ENCODE assay signal across 9 mouse cellular contexts in the genomic region with DNA sequence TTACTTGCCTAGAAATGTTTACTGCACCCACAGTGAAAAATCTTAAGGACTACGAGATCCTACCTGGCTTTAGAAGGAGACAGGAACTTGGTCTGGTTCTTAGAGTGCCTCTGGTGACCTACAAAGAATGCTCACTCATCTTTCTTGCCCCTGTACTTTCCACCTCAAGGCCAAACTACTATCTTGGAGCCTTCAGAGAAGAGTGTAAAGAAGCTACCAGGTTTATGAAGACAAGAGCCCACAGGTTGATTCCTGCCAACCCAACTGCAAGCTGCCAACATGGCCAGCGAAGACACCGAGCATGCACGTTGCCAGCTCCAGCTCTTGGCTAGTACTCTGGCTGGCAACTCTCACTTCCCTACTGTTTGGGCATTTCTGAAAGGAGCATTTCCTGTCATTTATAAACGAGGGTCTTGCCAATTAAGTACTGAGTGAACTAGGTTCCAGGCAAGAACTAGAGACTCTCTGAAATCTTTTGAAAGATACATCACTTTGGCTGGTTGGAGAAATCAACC. TPM values are rescaled to one million over a fixed set of nuclear protein-coding genes. Genes with fewer than 3 reads are reported as not detected.
DNase-seq lines count a peak whose midpoint lies in the region; ATAC-seq and TF ChIP-seq lines count a peak whose summit lies in the region.
"Had no signal": no experiment of that assay in that cellular context is flagged by ENCODE, and none has a peak within 500 bp of the region (broad histone marks: within the 10 kb centered on the region; RNA-seq: fewer than 3 reads in every experiment).

No protein-coding gene starts in this region.

- H3K27me3 ChIP-seq in forebrain, embryonic 14.5 days (replicated peaks; ENCODE audit: control insufficient read depth, insufficient read depth, low read length) = no peaks in the 10 kb centered on the region
- H3K27me3 ChIP-seq in forebrain, embryonic 16.5 days (replicated peaks; ENCODE audit: control insufficient read depth, insufficient read depth, low read length) = no peaks in the 10 kb centered on the region
- no peaks in the 10 kb centered on the region for H3K27me3 ChIP-seq in midbrain, embryonic 14.5 days (ENCODE audit: control insufficient read depth, insufficient read depth, low read length)
- no peaks in the 10 kb centered on the region for H3K27me3 ChIP-seq in midbrain, embryonic 11.5 days (ENCODE audit: control insufficient read depth, insufficient read depth, low read length)
- no peaks in the 10 kb centered on the region for H3K27me3 ChIP-seq in heart, embryonic 13.5 days (replicated peaks)
- H3K27me3 ChIP-seq in small intestine, adult 2 months (ENCODE audit: control insufficient read depth, insufficient read depth, low read length) = no peaks in the 10 kb centered on the region
- H3K27me3 ChIP-seq: CH12.LX had no signal

- DNase-seq in forebrain, embryonic 14.5 days (ENCODE audit: low spot score) = peak; percentile 51
- no peak for DNase-seq in midbrain, embryonic 14.5 days
- no peak for DNase-seq in midbrain, embryonic 11.5 days (ENCODE audit: low spot score, missing footprints)
- DNase-seq in frontal cortex, postnatal 36 days (ENCODE audit: low spot score in 2 of 2) = no peak
- DNase-seq in frontal cortex, postnatal 25 days (ENCODE audit: low spot score in 2 of 2) = no peak

- no peak overlapping the region for H3K9ac ChIP-seq in forebrain, embryonic 14.5 days (ENCODE audit: low read length)
- H3K9ac ChIP-seq in forebrain, embryonic 16.5 days (replicated peaks; ENCODE audit: low read depth, low read length) = no peak overlapping the region
- H3K9ac ChIP-seq in midbrain, embryonic 14.5 days (replicated peaks; ENCODE audit: low read length) = no peak overlapping the region
- H3K9ac ChIP-seq in midbrain, embryonic 11.5 days (ENCODE audit: low read length) = no peak overlapping the region
- H3K9ac ChIP-seq in heart, embryonic 13.5 days = 0 out of 2 replicates have a peak overlapping the region, but pooled peaks have one; percentile 10

- WGBS in forebrain, embryonic 14.5 days = 47% methylated on average over 5 of the region's 5 CpGs
- 43% methylated on average over 5 of the region's 5 CpGs for WGBS in forebrain, embryonic 16.5 days
- WGBS in midbrain, embryonic 14.5 days = 85% methylated on average over 5 of the region's 5 CpGs
- WGBS in midbrain, embryonic 11.5 days = 92% methylated on average over 5 of the region's 5 CpGs
- WGBS in heart, embryonic 13.5 days = 73% methylated on average over 5 of the region's 5 CpGs
- WGBS in small intestine, adult 2 months = 54% methylated on average over 5 of the region's 5 CpGs

- no peaks in the 10 kb centered on the region for H3K9me3 ChIP-seq in forebrain, embryonic 14.5 days (replicated peaks; ENCODE audit: control insufficient read depth, low read length)
- no peaks in the 10 kb centered on the region for H3K9me3 ChIP-seq in forebrain, embryonic 16.5 days (ENCODE audit: control insufficient read depth, low read length)
- H3K9me3 ChIP-seq in midbrain, embryonic 14.5 days (ENCODE audit: control insufficient read depth, low read length) = no peaks in the 10 kb centered on the region
- H3K9me3 ChIP-seq in midbrain, embryonic 11.5 days (ENCODE audit: control insufficient read depth, low read length) = no peaks in the 10 kb centered on the region
- H3K9me3 ChIP-seq in heart, embryonic 13.5 days = no peaks in the 10 kb centered on the region

- peaks cover 16% of the 10 kb centered on the region for H3K4me1 ChIP-seq in forebrain, embryonic 14.5 days (ENCODE audit: control insufficient read depth, insufficient read depth, low read length)
- H3K4me1 ChIP-seq in forebrain, embryonic 16.5 days (replicated peaks; ENCODE audit: control insufficient read depth, insufficient read depth, low read length) = peaks cover 22% of the 10 kb centered on the region
- no peaks in the 10 kb centered on the region for H3K4me1 ChIP-seq in midbrain, embryonic 14.5 days (ENCODE audit: control insufficient read depth, insufficient read depth, low read length)
- H3K4me1 ChIP-seq in midbrain, embryonic 11.5 days (ENCODE audit: control insufficient read depth, insufficient read depth, low read length) = no peaks in the 10 kb centered on the region
- peaks cover 68% of the 10 kb centered on the region for H3K4me1 ChIP-seq in heart, embryonic 13.5 days
- peaks cover 7% of the 10 kb centered on the region; the same call in 1 of the 2 replicates for H3K4me1 ChIP-seq in small intestine, adult 2 months (ENCODE audit: control insufficient read depth, insufficient read depth, insufficient read length, low read length)

- TF ChIP-seq POLR2A in small intestine, adult 2 months (IDR thresholded peaks at IDR 0.05; ENCODE audit: low read depth, low read length) = no peak

- no peak overlapping the region for H3K4me3 ChIP-seq in forebrain, embryonic 14.5 days (ENCODE audit: low read depth, low read length)
- H3K4me3 ChIP-seq in forebrain, embryonic 16.5 days (replicated peaks; ENCODE audit: low read length) = no peak overlapping the region
- H3K4me3 ChIP-seq in midbrain, embryonic 14.5 days (replicated peaks; ENCODE audit: low read depth, low read length) = no peak overlapping the region
- no peak overlapping the region for H3K4me3 ChIP-seq in midbrain, embryonic 11.5 days (ENCODE audit: low read depth, low read length)
- no peak overlapping the region for H3K4me3 ChIP-seq in heart, embryonic 13.5 days
- H3K4me3 ChIP-seq in small intestine, adult 2 months (ENCODE audit: low read depth, low read length) = no peak overlapping the region

- H3K27ac ChIP-seq in forebrain, embryonic 14.5 days (ENCODE audit: low read depth, low read length) = no peak overlapping the region
- no peak overlapping the region; the same call in 1 of the 2 replicates for H3K27ac ChIP-seq in forebrain, embryonic 16.5 days (ENCODE audit: low read length)
- H3K27ac ChIP-seq in midbrain, embryonic 14.5 days (replicated peaks; ENCODE audit: low read depth, low read length) = peak overlapping the region; percentile 49; the same call in 1 of the 2 replicates
- no peak overlapping the region for H3K27ac ChIP-seq in midbrain, embryonic 11.5 days (ENCODE audit: low read depth, low read length)
- peak overlapping the region; percentile 89 for H3K27ac ChIP-seq in heart, embryonic 13.5 days (replicated peaks)
- H3K27ac ChIP-seq in small intestine, adult 2 months (ENCODE audit: insufficient read depth, low read depth, low read length) = peak overlapping the region; percentile 14; the same call in 1 of the 2 replicates

- ATAC-seq in forebrain, embryonic 14.5 days = 0 out of 2 replicates have a peak, but pooled peaks have one; percentile 29
- ATAC-seq in forebrain, embryonic 16.5 days = no peak
- no peak for ATAC-seq in midbrain, embryonic 14.5 days (ENCODE audit: low FRiP score, low TSS enrichment)
- ATAC-seq in midbrain, embryonic 11.5 days (ENCODE audit: low FRiP score) = no peak
- ATAC-seq in heart, embryonic 13.5 days (ENCODE audit: extremely low read depth, insufficient number of reproducible peaks, low FRiP score, low TSS enrichment) = no peak

- peaks cover 62% of the 10 kb centered on the region for H3K36me3 ChIP-seq in forebrain, embryonic 14.5 days (ENCODE audit: control insufficient read depth, insufficient read depth, low read length)
- H3K36me3 ChIP-seq in forebrain, embryonic 16.5 days (ENCODE audit: control insufficient read depth, insufficient read depth) = peaks cover 4% of the 10 kb centered on the region; the same call in 1 of the 2 replicates
- H3K36me3 ChIP-seq in midbrain, embryonic 14.5 days (ENCODE audit: control insufficient read depth, insufficient read depth, low read length) = peaks cover 58% of the 10 kb centered on the region
- H3K36me3 ChIP-seq in midbrain, embryonic 11.5 days (ENCODE audit: control insufficient read depth, insufficient read depth, low read length) = peaks cover 19% of the 10 kb centered on the region
- H3K36me3 ChIP-seq in heart, embryonic 13.5 days = peaks cover 39% of the 10 kb centered on the region
- peaks cover 4% of the 10 kb centered on the region; the same call in 1 of the 2 replicates for H3K36me3 ChIP-seq in small intestine, adult 2 months (ENCODE audit: control insufficient read depth, insufficient read depth, low read length)

- TF ChIP-seq CTCF in small intestine, adult 2 months (IDR thresholded peaks at IDR 0.05; ENCODE audit: extremely low read depth, insufficient read length, insufficient replicate concordance, low read depth, low read length) = no peak

- no peak overlapping the region; the same call in 1 of the 2 replicates for H3K4me2 ChIP-seq in forebrain, embryonic 14.5 days (ENCODE audit: low read length)
- no peak overlapping the region for H3K4me2 ChIP-seq in forebrain, embryonic 16.5 days (ENCODE audit: low read length)
- no peak overlapping the region for H3K4me2 ChIP-seq in midbrain, embryonic 14.5 days (ENCODE audit: low read length)
- no peak overlapping the region for H3K4me2 ChIP-seq in midbrain, embryonic 11.5 days
- H3K4me2 ChIP-seq in heart, embryonic 13.5 days = peak overlapping the region; percentile 57

RNA-seq across cellular contexts. Expression of gene Malsu1, which starts 24.1 kb away (rescaled TPM):
- polyA plus RNA-seq in forebrain, embryonic 14.5 days (2014; fragmentation: Nextera tagmentation; extraction: Ambion mirVana) = 54.7 and 65.0 TPM in 2 replicates
- 59.1 and 61.8 TPM in 2 replicates for polyA plus RNA-seq in forebrain, embryonic 16.5 days (2015; fragmentation: Nextera tagmentation; extraction: Ambion mirVana)
- 62.7 and 78.8 TPM in 2 replicates for polyA plus RNA-seq in midbrain, embryonic 14.5 days (2014; fragmentation: Nextera tagmentation; extraction: Ambion mirVana)
- polyA plus RNA-seq in midbrain, embryonic 11.5 days (2014; fragmentation: Nextera tagmentation; extraction: Ambion mirVana) = 59.3 and 63.0 TPM in 2 replicates
- 49.6 and 59.8 TPM in 2 replicates for polyA plus RNA-seq in heart, embryonic 13.5 days (2015; fragmentation: Nextera tagmentation; extraction: Ambion mirVana)
- polyA plus RNA-seq in small intestine, adult 2 months (2012; rRNA removed) = 19.2 and 31.2 TPM in 2 replicates

Comparison
In these comparisons a context has a peak if more than half of its experiments do, and no peak if none do; other contexts are left out.
1. H3K27ac ChIP-seq: peak in midbrain, embryonic 14.5 days (single experiment), heart, embryonic 13.5 days (single experiment) and small intestine, adult 2 months (single experiment); none in forebrain, embryonic 14.5 days (single experiment), forebrain, embryonic 16.5 days (single experiment) and midbrain, embryonic 11.5 days (single experiment).